Mouse (Mus musculus) spleen, adult 18-20 months (tissue): ENCODE results near the gene Abhd17c.
A peak's percentile ranks its signal among the peaks of the same experiment; 100 is the strongest.
"Not testable (repeated sequence)": the region's sequence is repeated elsewhere in the genome, so short reads cannot be mapped to it uniquely, and the experiment has no call there.

Experiments
- DNase-seq, 2 experiments: peaks; one replicate each; pipeline ENCODE4 v3.0.0; 2022; ENCODE audit warnings: mixed read lengths in 2 of 2

Gene Abhd17c

DNA sequence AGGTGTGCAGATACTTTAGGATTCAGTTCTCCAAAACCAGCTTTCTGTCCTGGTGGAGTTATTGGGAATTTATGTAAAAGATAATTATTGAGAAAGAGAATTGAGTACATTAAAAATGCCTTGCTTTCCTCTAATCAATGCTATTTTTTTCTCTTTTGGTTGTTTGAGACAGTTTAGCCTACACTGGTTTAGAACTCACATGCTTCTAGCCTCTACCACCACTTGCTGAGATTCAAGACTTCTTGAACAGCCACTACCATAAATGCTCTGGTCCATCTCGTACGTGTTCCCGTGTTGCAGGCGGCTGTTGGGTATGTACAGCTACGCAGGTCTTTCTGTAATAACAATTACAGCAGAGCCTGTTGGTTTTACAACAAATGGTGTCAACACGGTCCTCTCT is 681 bp upstream of the Abhd17c start:
- DNase-seq, result no peak

DNA sequence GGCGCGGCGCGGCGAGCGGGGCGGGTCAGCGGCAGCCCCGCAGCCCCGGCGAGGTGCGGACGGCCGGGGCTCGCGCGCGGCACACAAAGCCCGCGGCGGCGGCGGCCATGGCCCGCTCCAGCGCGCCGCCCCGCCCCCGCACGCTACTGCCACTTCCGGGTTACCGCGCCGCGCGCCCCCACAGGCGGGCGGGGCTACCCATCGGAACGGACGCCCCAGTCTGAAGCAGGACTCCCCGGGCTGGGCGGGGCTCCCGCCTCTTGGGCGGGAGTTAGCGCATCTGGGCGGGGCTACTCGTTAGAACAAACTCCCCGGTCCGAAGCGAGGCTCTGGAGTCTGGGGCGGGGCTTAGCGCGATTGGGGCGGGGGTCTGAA is 254 bp upstream of the Abhd17c start:
- peak; percentile 91 to 94 for DNase-seq

DNA sequence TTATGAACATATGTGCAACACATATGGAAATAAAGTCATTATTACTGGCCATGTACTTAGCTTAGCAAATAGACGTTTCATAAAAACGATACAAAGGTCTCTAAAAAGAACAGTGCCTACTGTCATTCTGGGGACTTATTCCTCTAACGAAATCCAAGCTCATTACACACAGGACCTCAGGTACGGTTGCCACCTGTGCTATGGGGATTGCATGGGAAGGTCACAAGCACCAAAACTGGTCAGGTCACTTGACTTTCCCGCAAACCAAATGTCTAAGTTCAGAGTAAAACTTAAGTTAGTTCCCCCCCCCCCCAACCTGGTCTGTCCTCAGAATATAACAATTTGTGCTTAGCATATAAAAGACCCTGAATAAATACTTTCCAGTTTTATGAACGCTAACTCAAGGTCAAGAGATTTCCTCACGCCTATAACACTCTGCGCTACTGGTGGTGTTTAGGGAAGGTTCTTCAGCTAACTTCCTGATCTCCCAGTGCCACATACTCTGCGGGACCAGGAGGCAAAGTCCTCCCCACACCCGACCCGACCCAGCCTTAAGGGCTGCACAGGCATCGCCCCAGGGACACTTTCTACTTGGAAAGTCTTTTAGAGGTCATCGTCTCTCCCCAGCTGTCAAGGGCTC is 1.2 kb downstream of the Abhd17c start:
- no peak for DNase-seq

DNA sequence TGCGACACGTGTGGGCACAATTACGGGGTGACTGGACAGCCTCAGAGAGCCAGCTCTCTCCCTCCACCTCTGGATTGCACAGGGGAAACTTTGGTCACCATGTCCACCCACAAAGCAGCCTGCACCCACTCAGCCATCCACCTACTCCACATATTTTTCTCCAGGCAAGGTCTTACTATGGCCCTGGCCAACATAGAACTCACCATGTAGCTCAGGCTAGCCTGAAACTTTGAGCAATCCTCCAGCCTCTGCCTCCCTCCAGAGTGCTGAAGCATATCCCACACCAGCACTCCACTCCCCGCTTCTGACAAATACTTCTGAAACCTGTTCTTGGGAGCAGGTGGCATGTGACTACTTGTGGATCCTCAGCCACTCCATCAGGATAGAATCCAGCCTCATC is 1.9 kb downstream of the Abhd17c start:
- DNase-seq, result no peak

DNA sequence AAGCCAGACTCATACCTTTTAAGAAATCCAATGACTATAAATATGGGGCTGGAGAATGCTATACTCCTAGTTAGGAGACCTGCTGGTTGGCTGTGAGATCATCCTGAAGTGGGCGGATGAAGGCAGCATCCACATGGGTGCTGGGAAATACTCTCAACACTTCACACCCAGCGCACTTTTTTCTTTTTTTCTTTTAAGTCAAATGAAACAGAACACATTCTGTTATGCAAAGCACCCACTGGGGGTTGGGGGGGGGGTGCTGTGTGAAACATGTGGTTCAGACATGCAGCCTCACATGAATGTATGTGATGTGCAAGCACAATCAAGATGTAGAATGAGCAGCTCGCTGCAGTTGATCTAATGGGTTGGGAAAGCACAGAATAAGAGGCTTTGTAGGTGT is 2.8 kb downstream of the Abhd17c start:
- DNase-seq, result no peak

DNA sequence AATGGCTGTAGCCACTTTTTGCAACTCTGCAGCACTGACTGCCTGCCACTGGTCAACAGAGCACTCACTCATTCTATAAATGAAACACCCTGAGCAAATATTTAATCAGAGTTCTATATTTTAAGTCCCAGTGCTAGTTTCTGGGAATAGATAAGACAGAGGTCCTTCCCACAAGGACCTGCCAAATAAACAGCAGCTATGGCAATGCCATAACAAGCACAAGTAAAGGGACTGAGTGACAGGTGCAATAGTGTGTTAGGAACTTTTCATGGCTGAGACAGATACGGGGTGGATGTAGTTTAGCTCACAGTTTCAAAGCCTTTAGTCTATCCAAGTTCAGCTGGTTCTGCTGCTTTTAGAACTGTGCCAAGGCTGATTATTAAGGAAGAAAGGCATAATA is 3.9 kb downstream of the Abhd17c start:
- no peak for DNase-seq

DNA sequence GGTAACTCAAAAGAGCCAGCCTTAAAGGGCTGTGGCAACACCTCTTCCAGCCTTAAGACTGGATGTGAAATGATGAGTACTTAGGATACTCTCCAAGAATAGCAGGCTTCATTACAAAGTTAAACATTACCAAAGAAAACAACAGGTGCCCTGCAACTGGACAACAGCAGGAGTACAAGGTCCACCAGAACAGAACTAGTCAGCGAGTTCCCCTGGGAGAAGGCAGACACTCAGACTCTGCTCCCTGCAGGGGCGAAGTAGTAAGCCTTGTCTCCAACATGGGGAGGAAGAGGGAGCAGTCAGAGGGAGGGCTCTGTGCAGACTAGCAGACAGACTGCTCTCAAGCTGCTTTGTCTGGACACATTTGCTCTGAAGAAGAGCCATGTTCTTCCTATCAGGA is 6.1 kb downstream of the Abhd17c start:
- no peak for DNase-seq

DNA sequence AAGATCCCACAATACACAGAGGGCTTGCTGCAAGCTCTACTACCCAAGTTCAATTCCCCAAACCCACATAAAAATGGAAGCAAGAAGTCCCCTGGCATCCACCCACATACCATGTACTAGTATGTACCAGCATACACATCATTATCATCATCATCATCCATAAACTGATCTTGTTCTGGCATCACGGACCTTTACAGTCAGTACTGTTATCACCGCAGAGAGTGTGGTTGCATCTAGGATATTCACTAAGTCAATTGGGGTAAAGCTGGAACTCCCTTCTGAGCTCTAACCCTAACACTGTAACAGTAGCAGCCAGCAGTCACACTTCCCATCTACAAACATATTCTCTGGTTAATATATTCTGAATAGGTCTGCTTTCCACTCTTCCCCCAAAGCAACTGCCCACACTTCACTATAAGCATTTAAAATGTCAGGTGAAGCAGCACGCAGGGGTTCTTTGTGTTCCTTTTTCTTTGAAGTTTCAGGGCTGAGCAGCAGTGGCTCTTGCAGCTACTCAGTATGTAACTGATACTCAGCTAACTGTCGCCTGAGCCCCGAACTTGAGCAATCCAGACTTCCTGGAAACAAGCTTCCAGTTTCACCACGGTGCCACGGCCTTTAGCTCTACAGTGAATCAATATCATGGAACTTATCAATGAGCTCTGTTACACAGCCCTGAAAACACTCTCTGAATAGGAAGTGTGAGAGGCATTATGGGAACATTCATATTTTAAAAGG is 8.8 kb downstream of the Abhd17c start:
- no peak for DNase-seq

DNA sequence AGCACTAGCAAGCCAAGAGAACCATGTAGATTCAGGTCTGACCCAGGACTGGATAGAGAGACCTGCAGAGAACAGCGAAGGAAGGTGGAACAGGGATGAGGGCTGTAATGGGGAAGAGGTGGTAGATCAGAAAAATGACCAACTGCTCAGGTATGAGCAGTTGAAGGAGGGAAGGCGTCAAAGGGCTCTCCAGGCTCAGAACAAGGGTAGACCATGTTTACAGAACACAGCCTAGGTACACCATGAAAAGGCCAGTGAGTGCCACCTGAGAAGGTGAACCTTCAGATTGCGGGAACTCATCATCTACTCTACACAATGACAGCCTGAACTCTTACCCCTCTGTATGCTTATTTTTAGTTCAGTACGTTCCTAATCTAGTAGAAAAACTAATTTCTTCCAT is 9.5 kb downstream of the Abhd17c start:
- DNase-seq, result no peak

DNA sequence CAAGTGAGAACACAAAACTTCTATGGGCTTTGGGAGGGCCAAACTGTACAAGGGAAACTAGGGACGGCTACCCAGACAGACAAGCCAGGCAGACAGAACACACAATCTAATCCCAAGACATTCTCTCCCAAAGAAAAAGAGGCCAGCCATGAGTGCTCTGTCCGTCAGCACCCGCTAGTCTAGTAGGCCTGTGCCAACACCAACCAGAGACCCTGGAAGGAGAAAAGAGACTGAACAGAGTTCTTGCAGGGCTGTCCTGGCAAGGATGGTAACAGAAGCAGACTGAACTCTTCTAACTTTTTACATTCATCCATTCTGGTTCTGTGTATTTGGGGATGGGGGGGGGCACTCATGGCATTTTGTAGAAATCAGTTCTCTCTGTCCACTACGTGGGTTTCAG is 12.1 kb downstream of the Abhd17c start:
- no peak for DNase-seq

DNA sequence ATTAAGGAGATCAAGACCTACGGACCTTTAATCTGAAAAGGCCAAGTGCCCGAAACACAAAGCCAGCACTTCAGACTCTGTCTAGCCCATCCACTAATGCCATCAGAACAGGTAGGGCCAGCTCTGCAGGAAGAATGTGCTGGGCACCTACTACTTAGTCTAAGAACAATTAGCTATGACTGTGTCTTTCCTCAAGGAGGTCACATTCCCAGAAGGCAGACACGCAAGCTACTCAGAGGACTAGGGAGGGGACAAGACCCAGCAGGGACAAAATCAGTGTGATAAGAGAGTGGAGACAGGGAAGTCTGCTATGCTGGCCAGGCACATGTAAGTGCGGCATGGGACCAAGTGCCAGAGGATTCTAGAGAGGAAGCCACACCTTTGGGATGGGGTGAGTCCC is 13.0 kb downstream of the Abhd17c start:
- no peak for DNase-seq

DNA sequence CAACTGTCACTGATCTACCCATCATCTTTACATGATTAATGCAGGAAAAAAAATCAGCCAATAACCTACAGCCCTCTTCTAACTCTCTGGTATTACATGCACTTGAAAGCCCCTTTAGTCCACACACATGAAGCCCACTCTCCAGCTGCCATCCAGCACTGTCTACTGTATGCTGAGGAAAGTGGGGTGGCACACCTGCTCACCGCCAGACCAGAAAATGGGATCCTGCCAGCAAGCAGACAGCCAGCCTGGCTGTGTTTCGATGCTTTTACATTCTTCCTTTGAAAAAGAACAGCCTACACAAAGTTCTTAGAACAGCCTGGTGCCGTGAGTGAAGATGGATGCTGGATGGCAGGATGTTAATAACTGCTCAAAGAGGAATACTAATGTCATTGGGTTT is 13.9 kb downstream of the Abhd17c start:
- DNase-seq, result no peak

DNA sequence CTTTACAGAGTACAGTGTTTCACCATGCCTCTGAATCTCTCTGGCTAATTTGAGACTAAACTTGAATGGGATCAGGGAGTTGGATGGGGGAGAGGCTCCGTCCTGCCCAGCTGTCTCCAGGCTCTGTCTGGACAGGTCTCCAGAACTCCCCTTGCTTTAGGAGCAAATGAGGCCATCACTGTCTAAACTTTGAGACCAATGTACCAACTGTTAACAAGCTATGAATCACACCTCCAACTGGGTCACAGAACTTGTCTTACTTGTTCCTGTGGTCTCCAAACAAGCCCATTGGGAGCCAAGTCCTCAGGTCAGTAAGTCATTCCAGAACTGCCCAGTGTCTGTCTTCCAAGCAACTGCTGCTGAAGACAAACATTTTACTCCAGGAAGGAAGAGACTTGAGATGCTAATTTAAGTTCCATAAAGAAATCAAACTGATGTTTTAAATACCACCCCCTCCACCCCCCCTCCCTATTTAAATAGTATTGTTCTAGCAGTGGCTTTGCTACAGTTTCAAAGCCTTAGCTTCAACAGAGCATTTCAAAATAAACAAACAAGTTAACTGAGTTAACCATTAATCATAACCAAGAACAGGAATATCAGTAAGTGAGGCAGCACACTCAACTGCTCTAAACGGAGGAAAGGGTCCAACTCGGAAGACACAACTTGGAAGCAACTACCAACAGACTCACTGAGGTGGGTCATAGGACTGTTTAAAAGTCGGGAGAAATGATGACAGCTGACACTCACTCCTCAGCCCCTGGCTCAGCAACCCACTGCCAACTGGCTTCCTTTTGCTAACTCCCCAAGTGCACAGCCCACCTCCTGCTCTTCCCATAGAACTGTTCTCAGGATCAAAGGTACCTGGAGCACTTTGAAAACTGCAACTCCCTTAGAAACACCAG is 15.6 kb downstream of the Abhd17c start:
- DNase-seq, result no peak

DNA sequence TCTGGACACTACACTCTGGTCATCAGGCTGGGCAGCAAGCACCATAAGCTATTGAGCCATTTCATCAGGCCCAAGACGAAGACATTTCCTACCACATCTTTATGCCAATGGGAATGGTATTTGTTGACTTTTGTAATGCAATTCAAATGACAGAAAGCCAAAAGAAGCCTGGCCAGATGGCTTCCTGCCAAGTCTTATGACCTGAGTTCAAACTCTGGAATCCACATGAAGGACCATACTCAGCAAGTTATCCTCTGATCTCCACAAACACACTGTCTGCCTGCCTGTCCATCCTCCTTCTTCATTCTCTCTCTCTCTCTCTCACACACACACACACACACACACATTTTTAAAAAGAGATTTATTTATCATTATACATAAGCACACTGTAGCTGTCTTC is 19.0 kb downstream of the Abhd17c start:
- no peak for DNase-seq

DNA sequence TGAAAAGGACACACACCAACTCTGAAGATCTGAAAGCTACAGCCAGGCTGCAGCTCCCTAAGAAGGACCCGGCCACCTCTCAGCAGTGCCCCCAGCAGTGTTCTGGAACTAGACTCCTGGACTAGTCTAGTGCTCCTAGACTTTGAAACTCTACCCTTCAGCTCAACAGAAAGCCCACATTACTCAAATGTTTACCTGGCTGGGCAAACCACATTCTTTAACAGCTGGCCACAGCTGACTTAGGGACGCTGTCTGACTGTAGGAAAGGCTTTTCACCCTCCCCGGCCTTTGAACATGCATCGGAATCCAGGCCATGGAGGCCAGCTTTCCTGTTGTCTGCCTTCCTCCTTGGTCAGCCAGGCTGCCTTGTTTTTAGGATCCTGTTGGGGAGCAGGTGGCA is 20.0 kb downstream of the Abhd17c start:
- no peak for DNase-seq

DNA sequence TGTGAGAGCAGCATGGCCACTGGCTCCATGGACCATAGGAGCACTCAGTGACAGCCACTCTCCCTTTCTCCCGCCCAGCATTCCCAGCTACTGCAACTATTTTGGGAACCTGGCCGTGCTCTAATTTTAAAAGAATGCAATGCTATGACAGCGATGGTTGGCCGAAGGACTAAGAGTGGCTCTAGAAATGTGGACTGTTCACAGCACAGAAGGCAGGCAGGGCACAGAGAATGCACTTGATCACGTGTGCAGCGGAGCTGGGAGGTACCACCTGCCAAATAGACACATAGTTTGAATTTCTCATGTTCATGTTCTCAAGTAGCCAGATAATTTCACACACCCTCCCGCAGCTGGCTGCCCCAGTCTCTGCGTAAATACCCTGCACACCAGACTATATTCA is 23.0 kb downstream of the Abhd17c start:
- DNase-seq, result no peak

DNA sequence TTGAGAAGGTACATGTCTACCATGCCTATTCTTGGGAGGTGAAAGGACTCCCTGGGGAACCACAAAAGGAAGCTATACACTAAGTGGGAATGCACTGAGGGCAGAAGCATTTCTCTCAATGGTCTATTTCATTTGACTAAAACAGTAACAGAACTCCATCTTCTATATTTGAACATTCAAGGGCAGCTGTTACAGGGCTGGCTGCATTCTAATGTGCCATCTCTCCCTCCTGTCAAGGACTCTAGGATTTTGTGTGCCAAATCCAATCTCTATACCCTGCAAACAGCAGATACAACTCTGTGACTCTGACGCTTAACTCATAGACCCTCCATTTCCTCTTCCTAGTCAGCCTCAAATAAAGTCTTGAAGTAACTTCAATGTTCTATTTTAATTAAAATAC is 26.0 kb downstream of the Abhd17c start:
- DNase-seq, result no peak

DNA sequence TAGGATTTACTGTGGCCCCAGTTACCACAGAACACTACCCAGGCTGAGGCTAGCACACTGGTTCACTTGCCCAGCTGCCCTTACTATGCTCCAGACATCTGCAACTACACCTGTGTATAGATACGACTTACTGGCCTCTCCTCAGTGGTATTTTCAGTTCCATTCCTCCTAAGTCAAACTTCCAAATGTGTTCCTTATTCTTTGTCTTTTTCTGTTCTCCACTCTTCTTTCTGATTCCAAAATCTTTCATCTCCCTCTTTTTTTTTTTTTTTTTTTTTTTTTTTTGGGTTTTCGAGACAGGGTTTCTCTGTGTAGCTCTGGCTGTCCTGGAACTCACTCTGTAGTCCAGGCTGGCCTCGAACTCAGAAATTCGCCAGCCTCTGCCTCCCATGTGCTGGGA is 28.0 kb downstream of the Abhd17c start:
- DNase-seq, result not testable (repeated sequence)

DNA sequence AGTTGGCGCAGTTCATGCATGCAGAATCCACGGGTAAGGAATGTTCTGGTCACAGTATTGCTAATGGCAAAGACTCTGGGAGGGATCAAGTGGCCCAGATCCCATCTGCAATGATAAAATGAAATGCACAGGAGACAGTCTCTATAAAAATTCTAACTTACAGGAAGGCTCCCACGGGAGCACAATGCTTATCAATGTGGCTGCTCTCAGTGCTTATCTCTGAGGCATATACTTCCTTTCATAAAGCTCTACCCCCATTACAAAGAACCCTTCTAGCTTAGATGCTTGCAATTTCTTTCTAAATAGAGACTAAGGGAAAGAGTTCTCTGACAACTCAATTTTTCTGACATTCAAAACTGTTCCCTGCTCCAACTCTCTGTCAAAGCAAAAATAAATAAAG is 29.9 kb downstream of the Abhd17c start:
- DNase-seq, result no peak

DNA sequence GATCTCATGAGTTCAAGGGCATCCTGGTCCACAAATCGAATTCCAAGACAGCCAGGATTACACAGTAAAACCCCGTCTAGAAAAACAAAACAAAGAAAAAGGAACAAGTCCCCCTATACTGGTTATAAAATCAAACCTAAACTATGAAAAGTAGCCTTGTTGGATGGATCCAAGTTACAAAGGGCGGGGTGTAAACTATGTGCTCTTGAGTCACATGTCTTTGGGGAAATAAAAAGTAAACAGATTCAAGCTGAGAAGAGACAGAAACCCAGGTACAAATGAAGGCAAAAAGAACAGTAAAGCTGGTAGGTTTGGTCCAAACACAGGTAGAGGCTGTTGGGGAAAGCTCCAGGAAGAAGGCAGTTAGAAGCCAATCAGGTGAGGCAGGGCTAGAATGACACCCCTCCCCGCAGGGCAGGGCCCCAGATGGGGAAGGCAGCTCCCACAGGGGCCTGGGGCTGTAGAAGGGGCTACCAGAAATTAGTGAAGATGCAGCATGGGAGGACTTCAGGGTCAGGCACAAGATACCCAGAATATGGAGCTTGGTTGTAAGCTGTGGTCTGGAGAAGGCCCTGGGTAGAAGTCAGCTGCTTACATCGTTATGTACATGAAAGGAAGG is 31.4 kb downstream of the Abhd17c start:
- no peak for DNase-seq

DNA sequence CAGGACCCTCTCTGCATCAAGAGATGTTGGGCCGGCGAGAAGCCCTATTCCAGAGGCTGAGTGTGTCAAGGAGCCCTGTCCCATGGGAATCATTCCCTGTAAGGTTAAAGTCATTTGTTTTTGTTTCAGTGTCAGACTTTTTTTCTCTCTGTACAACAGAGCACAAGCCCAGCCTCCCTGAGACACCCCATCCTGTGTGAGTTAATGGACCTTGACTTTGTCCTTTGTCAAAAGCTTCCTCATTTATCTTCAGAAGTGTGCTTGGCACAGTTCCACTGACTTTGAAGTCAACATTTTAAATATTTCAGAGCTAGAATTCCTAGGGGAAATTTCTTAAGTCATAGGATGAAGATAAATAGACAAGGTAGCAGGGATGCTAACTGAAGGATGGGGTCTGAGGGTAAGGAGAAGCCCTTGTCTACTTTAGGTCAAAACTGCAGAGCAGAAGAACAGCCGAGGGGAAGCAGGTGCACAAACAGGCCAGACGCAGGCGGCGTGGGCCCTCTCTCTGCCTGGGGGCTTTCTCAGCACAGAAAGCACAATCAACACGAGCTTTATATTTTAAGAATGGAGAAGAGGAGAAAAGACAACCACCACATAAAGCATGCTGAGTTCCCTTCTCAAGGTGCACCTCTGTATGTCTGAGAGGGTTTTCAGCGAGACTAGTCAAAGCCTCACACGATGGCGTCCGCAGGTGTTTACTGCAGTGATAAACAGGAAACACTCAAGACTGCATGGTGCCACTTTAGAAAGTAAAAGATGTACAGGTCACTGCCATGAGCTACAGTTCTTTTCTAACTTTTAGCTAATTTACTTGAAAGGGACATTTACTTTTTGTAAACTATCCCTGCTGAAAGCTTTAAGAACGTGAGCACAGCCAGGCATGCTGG is 32.2 kb downstream of the Abhd17c start:
- peak in 1 of 2 experiments; percentile 22 for DNase-seq

DNA sequence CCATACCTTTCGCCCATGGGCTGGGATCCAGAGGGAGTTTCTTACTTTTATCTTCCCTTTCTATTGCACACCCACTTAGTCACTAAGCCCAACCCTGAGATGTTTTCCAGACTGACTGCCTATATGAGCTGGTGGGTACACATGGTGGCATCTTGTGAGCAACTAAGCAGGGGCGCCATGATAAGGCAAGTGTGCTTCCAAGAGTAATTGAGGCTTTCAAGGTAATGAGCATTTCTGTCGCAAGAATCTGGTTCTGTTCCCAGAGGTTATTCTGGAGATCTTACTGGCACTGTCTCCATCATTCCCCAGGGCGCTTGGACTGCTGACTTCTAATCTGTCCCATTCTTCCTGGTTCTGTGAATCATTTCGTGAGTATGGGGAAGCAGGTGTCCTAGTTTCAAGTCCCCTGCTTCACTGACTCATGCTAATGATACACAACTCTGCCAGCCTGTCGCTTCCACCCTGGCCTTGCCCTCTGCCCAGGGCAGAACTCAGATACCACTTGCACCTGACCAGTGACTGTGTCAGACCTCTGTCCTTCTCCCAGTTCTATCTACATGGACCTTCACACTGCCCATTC is 34.1 kb downstream of the Abhd17c start:
- no peak for DNase-seq
